Mouse (Mus musculus): ENCODE results near the gene Nptx1.

DNA sequence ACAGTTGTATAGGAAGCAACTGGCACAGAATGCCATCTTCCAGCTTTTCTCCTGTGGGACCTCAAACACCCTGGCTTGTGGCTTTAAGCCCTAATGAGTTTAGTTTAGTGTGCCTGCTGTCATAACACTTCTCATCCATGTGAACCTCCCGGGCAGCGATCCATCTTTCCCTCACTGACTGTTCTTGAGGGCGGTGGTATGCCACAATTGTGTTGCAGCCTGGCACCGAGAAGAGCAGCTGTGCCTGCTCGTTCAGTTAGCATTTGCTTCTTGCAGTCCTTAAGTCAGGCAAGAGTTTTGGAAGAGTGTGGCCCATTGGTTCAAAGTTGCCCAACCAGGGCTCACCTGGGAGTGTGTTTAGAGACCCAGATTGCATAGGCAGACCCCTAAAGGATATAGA lies 51.4 kb downstream of the Nptx1 start:
- no peak for TF ChIP-seq POLR2A (IDR thresholded peaks at IDR 0.05; ENCODE audit: insufficient read length, low read depth)
- peak; percentile 59 for TF ChIP-seq TCF12 (IDR thresholded peaks at IDR 0.05; ENCODE audit: insufficient read depth, poor library complexity, severe bottlenecking)
- no peak for TF ChIP-seq USF1 (IDR thresholded peaks at IDR 0.05; ENCODE audit: low read depth)
- no peak for TF ChIP-seq E2F4 (IDR thresholded peaks at IDR 0.05; ENCODE audit: insufficient read depth)
- TF ChIP-seq MYOG (IDR thresholded peaks at IDR 0.05; ENCODE audit: control insufficient read depth in 1 of 3, insufficient read depth in 1 of 3, insufficient read length in 2 of 3, low read depth in 2 of 3), result peak; percentile 63 to 96 (median 86)
- peak; percentile 95 to 99 (median 98) for TF ChIP-seq MYOD1 (IDR thresholded peaks at IDR 0.05; ENCODE audit: control insufficient read depth in 1 of 3, insufficient read length in 2 of 3, low read depth in 2 of 3)
- no peak for TF ChIP-seq POLR2AphosphoS2 (IDR thresholded peaks at IDR 0.05; ENCODE audit: insufficient read length, low read depth)

Measured in myocyte (in vitro differentiated cells).